Mouse (Mus musculus) Patski (cell line): ENCODE results near the gene Tbl1xr1. TPM values are rescaled to one million over a fixed set of nuclear protein-coding genes. Genes with fewer than 3 reads are reported as not detected.

Source experiments
- ATAC-seq: fragments of 100-300 bp; one replicate; pipeline ENCODE4 v1.8.0; 2021
- CTCF ChIA-PET: fragments of 350-600 bp; sonication (Branson Sonifier 250); formaldehyde crosslinking; loops from one replicate; lab custom pipeline; 2022; ENCODE audit warnings: inconsistent platforms; lab: Charles Lee
- POLR2A ChIA-PET: fragments of 350-600 bp; sonication (Branson Sonifier 250); formaldehyde crosslinking; loops from one replicate; lab custom pipeline; 2022; ENCODE audit warnings: antibody characterized with exemption, inconsistent platforms; lab: Charles Lee
- DNase-seq: peaks from one replicate; pipeline ENCODE4 v3.0.0-alpha.2; 2011; ENCODE audit warnings: low read depth, low spot score
- H3K27me3 ChIP-seq: fragments of 371-371 bp; one replicate; pipeline ENCODE4 v1.5.1; 2021
- CTCF ChIP-seq: fragments of 100-300 bp; IDR thresholded peaks from one replicate; pipeline ENCODE4 v1.5.1; 2021
- in situ Hi-C: fragments of 300-500 bp; cut with MboI; formaldehyde crosslinking; loops from 3 replicates; pipeline ENCODE4 v1.11.1; 2018; ENCODE audit warnings: low pct_unique_long_range_greater_than_20kb, mixed read lengths
- polyA plus RNA-seq: library from polyadenylated mRNA; unstranded; gene quantifications from one replicate; pipeline ENCODE4 v1.2.3, GENCODE M21; 2021

Gene Tbl1xr1
- polyA plus RNA-seq, 1 experiment from 2014 or later, result 36.5 TPM

DNA sequence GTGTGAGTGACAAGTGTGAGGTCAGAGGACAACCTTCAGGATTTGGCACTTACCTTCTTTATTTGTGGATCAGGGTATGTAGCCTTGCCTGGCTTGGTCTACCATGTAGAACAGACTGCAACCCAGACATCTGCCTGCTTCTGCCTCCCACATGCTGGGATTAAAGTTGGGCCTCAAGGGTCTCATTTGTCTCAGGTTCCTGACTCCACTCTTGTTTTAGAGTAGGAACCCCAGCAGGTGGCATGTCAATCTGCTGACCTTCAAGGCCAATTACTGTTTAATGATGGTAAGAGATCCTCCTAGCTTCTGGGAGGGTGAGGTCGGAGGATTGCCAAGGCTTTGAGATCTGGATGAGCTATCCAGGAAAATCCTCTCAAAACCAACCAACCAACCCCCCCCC lies 2.5 kb upstream of the Tbl1xr1 start:
- ATAC-seq, result no peak
- in situ Hi-C loops, result loop anchor here (5.0 to 25.0 kb wide), 2 partner anchors 137 to 1412 kb away; no protein-coding TSS in a partner anchor
- DNase-seq, result no peak

GRCm38 (mm10) chr3:22074591-22075294 lies 1.7 kb upstream of the Tbl1xr1 start:
- DNase-seq, result no peak
- ChIA-PET CTCF (interaction anchor here (0.6 to 1.9 kb wide), 6 partner anchors 25 to 502 kb away, joined by 3 to 4 read pairs (median 4); no protein-coding TSS in a partner anchor), POLR2A (interaction anchor here (1.0 to 3.6 kb wide), 3 partner anchors 13 to 138 kb away, joined by 3 to 14 read pairs (median 9); no protein-coding TSS in a partner anchor)
- TF ChIP-seq CTCF, result no peak
- no peak for ATAC-seq
- no peaks in the 10 kb centered on the region for H3K27me3 ChIP-seq
- in situ Hi-C loops, result loop anchor here (5.0 to 25.0 kb wide), 2 partner anchors 137 to 1412 kb away; no protein-coding TSS in a partner anchor

More for the DNA sequence above, 2.5 kb upstream of the Tbl1xr1 start:
- no peaks in the 10 kb centered on the region for H3K27me3 ChIP-seq
- TF ChIP-seq CTCF, result no peak
- ChIA-PET POLR2A (interaction anchor here (0.7 to 2.6 kb wide), 2 partner anchors 12 kb away, joined by 3 to 9 read pairs; no protein-coding TSS in a partner anchor), CTCF (interaction anchor here (0.6 to 1.9 kb wide), 6 partner anchors 24 to 502 kb away, joined by 3 to 4 read pairs (median 4); no protein-coding TSS in a partner anchor)

DNA sequence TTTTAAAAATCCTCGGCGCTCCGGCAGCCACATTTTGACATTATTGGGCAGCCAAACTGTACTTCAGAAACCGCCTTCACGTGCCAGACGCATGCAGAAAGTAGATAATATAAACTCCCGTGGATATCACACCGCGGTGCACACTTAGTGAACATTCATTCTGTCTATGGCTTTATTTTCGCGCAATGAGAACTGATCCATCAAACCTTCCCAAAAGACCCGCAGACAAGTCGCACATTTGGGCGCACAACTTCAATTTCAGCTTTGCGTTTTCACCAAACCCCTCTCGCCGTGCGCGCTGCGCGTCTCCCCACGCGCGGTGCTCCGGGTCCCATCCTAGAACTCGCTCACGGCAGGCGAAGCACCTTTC lies 950 bp upstream of the Tbl1xr1 start:
- no peak for ATAC-seq
- in situ Hi-C loops, result no loop called here
- no peak for DNase-seq
- ChIA-PET POLR2A (interaction anchor here (0.7 to 3.6 kb wide), 5 partner anchors 14 to 139 kb away, joined by 3 to 14 read pairs (median 7); no protein-coding TSS in a partner anchor), CTCF (no interaction called here)
- no peaks in the 10 kb centered on the region for H3K27me3 ChIP-seq
- TF ChIP-seq CTCF, result no peak

- in situ Hi-C loops, result no loop called here
- DNase-seq (no peak), ATAC-seq (peak; percentile 70)
- no peak for TF ChIP-seq CTCF
- CTCF ChIA-PET, result interaction anchor here (2.3 kb wide), 1 partner anchor 140 kb away, joined by 6 read pairs; no protein-coding TSS in a partner anchor
- POLR2A ChIA-PET, result interaction anchor here (0.7 to 3.6 kb wide), 5 partner anchors 14 to 139 kb away, joined by 3 to 14 read pairs (median 7); no protein-coding TSS in a partner anchor
- H3K27me3 ChIP-seq, result no peaks in the 10 kb centered on the region
These were observed 428 bp upstream of the Tbl1xr1 start for GRCm38 (mm10) chr3:22075887-22076560.

DNA sequence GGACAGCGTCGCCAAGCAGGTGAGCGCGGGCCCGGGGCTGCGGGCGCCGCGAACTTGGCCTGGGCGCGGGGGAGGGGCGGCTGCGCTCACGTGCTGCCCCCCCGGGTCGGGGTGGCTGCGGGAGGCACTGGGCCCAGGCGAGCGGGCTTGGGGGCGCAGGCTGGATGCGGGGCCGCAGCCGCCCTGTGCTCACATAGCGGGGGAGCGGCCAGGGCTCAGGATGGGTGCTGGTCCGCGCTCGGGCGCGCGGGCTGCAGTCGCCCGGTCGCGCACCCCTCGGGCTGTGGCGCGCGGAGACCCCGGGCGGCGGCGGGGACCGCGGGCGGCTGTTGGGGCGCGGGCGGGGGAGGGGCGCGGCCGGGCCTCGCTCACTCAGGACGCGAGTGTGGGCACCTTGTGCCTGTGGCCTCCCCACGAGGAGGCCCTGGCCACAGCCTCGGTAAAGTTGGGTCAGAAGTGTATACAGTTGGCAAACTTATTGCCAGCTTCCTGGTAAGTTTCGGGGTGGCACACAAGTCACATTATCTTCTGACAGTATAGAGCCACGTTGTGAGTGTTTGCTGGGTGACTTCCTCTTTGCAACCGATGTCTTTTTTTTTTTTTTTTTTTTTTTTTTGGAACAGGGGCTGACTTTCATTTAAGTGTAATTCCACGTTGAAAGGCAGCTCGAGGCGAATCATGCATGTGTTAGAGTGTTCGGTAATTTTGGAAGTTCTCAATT lies 644 bp downstream of the Tbl1xr1 start:
- DNase-seq, result no peak
- no peaks in the 10 kb centered on the region for H3K27me3 ChIP-seq
- CTCF ChIA-PET, result interaction anchor here (0.8 to 2.4 kb wide), 7 partner anchors 11 to 144 kb away, joined by 3 to 15 read pairs (median 3); no protein-coding TSS in a partner anchor
- in situ Hi-C loops, result no loop called here
- no peak for TF ChIP-seq CTCF
- POLR2A ChIA-PET, result interaction anchor here (0.6 to 3.6 kb wide), 14 partner anchors 11 to 700 kb away, joined by 3 to 14 read pairs (median 4); no protein-coding TSS in a partner anchor
- peak; percentile 51 for ATAC-seq

DNA sequence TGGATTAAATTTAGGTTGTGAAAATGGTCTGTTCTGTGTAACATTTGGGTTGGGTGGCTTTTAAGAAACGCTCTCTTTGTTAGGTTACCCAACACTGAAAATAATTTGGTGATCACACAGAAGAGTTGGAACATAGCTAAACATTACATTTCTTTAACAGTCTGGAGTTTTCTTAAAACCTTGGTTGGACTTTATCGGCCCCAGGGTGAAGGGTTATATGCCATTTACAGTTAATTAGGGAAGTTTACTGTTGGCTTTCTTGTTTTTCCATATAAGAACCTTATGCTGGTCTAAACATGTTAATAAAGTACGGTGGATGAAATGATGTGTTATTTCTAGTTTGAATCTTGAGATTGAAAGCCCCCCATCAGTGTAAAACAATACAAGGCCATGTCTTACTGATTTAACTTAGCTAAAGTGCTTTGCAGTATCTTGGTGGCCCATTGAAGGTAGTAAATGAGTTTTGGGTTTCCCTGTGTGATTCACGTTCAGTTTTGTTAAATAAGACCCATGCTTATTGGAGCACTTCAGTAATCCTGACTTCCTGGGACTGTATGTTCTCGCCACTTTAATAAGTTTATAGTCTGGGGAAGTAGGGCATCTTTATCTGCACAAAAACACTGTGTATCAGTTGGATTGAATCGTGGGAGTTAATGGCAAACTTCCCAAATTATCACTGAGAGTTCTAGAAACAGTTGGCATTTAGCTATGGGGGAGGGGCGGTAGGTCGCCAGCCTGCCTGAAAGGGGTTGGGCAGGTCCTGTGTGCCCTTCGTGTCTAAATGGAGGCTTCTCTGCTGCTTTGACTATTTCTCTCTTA lies 1.4 kb downstream of the Tbl1xr1 start:
- in situ Hi-C loops, result no loop called here
- no peak for TF ChIP-seq CTCF
- DNase-seq (no peak), ATAC-seq (no peak)
- no peaks in the 10 kb centered on the region for H3K27me3 ChIP-seq
- CTCF ChIA-PET, result interaction anchor here (0.8 to 2.4 kb wide), 11 partner anchors 10 to 145 kb away, joined by 3 to 15 read pairs (median 3); no protein-coding TSS in a partner anchor
- POLR2A ChIA-PET, result interaction anchor here (0.6 to 3.6 kb wide), 9 partner anchors 10 to 279 kb away, joined by 3 to 14 read pairs (median 3); no protein-coding TSS in a partner anchor

- H3K27me3 ChIP-seq, result no peaks in the 10 kb centered on the region
- no peak for ATAC-seq
- in situ Hi-C loops, result no loop called here
- no peak for TF ChIP-seq CTCF
- CTCF ChIA-PET, result interaction anchor here (1.0 to 2.4 kb wide), 6 partner anchors 9 to 111 kb away, joined by 3 to 15 read pairs (median 3); no protein-coding TSS in a partner anchor
- no peak for DNase-seq
- POLR2A ChIA-PET, result interaction anchor here (1.6 kb wide), 1 partner anchor 10 kb away, joined by 5 read pairs; no protein-coding TSS in a partner anchor
These were observed 2.1 kb downstream of the Tbl1xr1 start for GRCm38 (mm10) chr3:22078529-22078928.

DNA sequence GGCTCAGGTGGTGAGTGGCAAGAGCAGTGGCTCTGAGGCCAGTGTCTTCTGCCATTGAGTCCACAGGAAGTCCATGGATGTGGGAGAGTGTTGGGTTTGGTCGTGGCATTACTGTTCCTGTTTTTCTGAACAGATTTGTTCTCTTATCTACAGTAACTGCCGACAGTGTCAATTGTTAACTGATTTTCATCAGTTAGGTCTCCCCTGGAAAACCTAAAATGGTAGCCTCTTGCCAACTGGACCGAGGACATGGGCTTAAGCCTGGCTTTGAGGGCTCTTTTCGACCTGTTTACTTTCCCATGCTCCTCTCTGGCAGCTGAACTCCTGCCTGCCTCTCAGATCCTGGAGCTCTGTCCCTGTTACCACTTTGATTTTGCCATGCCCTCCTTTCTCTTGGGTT lies 5.4 kb downstream of the Tbl1xr1 start:
- ChIA-PET CTCF (interaction anchor here (0.7 to 1.9 kb wide), 4 partner anchors 8 to 150 kb away, joined by 3 to 5 read pairs (median 4); no protein-coding TSS in a partner anchor), POLR2A (no interaction called here)
- in situ Hi-C loops, result no loop called here
- H3K27me3 ChIP-seq, result no peaks in the 10 kb centered on the region
- no peak for ATAC-seq
- no peak for TF ChIP-seq CTCF
- DNase-seq, result no peak

DNA sequence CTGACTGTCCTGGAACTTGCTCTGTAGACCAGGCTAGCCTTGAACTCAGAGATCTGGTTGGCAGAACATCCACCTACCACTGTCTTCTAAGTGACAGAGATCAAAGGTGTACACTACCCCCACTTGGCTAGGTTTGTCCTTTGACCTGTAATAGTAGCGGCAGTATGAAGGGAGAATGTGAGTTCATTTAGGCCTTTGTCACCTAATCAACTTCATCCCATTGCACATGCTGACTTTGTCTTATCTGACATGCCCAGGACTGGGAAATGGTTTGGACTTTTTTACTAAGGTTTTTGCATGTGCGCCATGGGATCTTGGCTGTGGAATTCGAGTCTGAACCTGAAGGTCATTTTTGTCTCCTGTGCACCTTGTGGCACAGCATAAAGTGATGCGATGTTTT lies 6.4 kb downstream of the Tbl1xr1 start:
- ChIA-PET CTCF (interaction anchor here (1.1 kb wide), 1 partner anchor 151 kb away, joined by 3 read pairs; no protein-coding TSS in a partner anchor), POLR2A (no interaction called here)
- in situ Hi-C loops, result no loop called here
- TF ChIP-seq CTCF, result no peak
- H3K27me3 ChIP-seq, result no peaks in the 10 kb centered on the region
- no peak for ATAC-seq
- DNase-seq, result no peak
